Mouse (Mus musculus) yolk sac, embryonic 10.5 days (tissue): Measurements from ENCODE around the gene Olfr354.

ENCODE experiments used
- DNase-seq: peaks from one replicate; pipeline ENCODE4 v3.0.0-alpha.2; 2017; ENCODE audit warnings: low spot score

Olfr354 gene

DNA sequence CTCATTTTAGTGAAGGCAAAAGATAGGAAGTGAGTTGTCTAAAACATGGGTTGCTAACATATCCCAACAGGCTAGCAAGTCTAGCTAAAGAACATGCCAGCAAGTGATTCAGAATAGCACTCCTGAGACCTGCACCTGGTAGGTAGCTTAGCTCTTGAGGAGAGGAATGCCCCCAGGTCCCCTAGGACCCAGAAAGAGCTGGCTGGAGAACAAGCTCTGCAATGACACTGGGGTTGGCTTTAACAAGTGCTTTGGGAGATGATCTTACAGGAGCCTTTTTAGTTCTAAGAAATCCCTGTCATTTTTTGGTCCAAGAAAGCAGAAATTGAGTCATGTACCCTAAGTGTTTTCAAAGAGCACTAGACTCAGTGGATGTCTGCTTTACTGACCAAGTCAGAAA, at the start of gene Olfr354:
Gene Olfr354 (plus strand): TSS at position 301 of the 400 bp plus-strand sequence.
- no peak for DNase-seq

- DNase-seq, result no peak
Measured at GRCm38 (mm10) chr2:36862560-36862959, 42.9 kb upstream of the Olfr354 start, which contains the start of gene Olfr351. Olfr351 (minus strand) TSS chr2:36862660.

DNA sequence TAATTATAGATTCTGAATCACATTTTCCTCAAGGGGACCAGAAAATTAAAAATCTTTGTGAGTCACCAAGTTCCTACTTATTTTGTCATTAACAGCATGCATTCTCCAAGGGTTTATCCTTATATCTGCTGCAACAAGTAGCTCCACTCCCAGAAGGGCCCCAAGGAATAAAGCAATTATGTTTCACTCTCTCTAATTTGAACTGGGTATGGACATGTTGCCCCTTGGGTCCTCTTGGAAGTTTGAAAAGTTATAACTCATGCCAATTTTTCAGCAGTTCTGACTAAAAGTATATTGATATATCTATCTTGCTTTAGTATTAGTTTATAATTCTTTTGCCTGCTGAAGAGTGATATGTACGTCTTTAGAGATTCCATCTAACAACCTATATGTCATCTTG, 37.3 kb upstream of the Olfr354 start, which contains the start of gene Olfr352:
Gene Olfr352 (plus strand): TSS at position 301 of the 400 bp plus-strand sequence.
- DNase-seq, result no peak

- DNase-seq, result no peak
Measured at GRCm38 (mm10) chr2:36892836-36893235, 12.6 kb upstream of the Olfr354 start, which contains the start of gene Olfr353. Olfr353 (minus strand) TSS chr2:36892936.

DNA sequence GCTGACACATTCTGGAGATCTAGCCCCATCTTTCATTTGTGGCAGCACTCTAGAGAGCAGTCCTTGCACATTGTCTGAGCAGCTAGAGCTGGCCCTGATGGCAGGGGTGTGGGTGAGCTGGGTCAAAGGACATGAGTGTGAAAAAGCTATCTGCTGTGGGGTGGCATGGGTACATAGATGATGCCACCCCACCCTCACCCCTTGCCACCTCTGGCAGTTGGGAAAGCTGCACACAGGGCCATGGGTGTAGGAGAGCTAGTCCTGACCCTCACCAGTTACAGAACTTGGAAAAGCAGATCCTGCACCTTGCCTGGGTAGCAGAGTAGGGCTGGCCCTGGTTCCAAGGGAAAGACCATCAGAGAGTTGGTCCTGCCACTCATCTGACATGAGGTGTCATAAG, 8.4 kb upstream of the Olfr354 start:
- no peak for DNase-seq

DNA sequence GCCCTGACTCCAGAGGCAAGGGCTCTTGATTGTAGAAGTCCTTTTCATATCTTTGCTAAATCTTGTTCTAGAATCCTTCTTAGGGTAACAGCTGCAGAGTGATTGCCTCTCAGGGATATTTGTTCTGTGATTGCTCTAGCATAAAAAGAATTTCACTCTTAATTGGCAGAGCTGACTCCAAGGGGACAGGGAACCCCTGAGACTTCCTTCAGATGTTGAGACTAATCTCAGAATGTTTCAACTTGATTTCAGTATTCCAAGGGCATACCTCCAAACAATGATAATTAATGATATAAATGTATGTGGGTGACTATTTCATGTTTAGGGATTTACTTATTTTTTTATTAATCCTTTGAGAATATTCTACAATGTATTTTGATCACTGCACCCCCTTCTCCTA, 23.3 kb downstream of the Olfr354 start, which contains the start of gene Olfr355:
Gene Olfr355 (minus strand): TSS at position 101 of the 400 bp plus-strand sequence.
- no peak for DNase-seq

GRCm38 (mm10) chr2:36936821-36937220, 31.3 kb downstream of the Olfr354 start, which contains the start of gene Olfr356:
Olfr356 (plus strand) TSS chr2:36937121.
- no peak for DNase-seq
